Mouse (Mus musculus) megakaryocyte, embryonic 14.5 days (primary cell): ENCODE data around the gene Nkx2-5.

ENCODE experiments used
- FLI1 ChIP-seq: IDR thresholded peaks from 2 replicates; pipeline ENCODE4 v1.6.1; 2012; ENCODE audit warnings: low read length, inconsistent platforms, mixed read lengths
- GATA1 ChIP-seq: IDR thresholded peaks from 3 replicates; pipeline ENCODE4 v1.6.1; 2012; ENCODE audit warnings: mixed read lengths, low read length, inconsistent platforms, borderline replicate concordance

DNA sequence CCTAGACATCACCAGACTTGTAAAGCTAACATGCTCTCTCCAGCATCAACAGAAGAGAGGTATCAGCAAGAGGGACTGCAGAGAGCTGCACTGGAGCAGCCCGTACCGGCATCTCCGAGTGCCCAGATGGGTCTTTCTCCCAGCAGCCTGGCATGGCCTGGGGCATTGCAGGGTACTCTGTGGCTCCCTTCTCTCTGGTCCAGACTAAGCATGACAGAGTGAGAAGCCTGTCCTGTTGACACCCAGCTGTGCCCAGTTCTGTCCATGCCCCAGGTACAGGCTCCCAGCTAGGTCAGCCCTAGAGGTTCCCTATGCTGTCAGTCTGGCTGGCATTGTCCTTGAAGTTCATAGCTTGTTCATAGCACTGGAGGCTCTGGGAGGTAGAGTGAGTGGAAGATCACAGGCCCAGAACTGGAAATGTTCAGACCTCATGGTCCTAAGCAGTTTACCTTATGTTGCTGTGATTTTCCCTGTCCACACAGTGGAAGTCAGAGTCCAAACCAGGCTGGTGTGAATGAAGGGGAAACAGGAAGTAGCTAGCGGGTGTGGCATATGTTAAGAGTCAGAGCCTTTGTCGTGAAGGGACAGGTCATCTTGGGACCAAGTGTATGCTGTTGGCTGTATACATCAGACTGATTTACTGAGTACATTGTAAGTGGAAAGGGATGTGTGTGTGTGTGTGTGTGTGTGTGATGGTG is 51.6 kb downstream of the Nkx2-5 start:
- TF ChIP-seq GATA1 (no peak), FLI1 (no peak)
